Mouse (Mus musculus): ENCODE measurements around the gene Abhd2. TPM values are rescaled to one million over a fixed set of nuclear protein-coding genes. Genes with fewer than 3 reads are reported as not detected.
"Not testable (repeated sequence)": the region's sequence is repeated elsewhere in the genome, so short reads cannot be mapped to it uniquely, and the experiment has no call there.

The Abhd2 gene
- total RNA-seq, 2 experiments from 2014 or later, result 87.6 to 93.2 TPM

GRCm38 (mm10) chr7:79263776-79264175 is 9.2 kb upstream of the Abhd2 start:
- DNase-seq (ENCODE audit: low spot score in 2 of 2), result no peak

GRCm38 (mm10) chr7:79266228-79266627 is 6.8 kb upstream of the Abhd2 start:
- DNase-seq (ENCODE audit: low spot score in 2 of 2), result no peak

GRCm38 (mm10) chr7:79267690-79268388 is 5.2 kb upstream of the Abhd2 start:
- no peak for DNase-seq (ENCODE audit: low spot score in 2 of 2)

GRCm38 (mm10) chr7:79268897-79269296 is 4.1 kb upstream of the Abhd2 start:
- no peak for DNase-seq (ENCODE audit: low spot score in 2 of 2)

- DNase-seq (ENCODE audit: low spot score in 2 of 2), result no peak
These were observed 3.6 kb upstream of the Abhd2 start for GRCm38 (mm10) chr7:79269411-79269810.

GRCm38 (mm10) chr7:79269866-79270265 is 3.1 kb upstream of the Abhd2 start:
- no peak for DNase-seq (ENCODE audit: low spot score in 2 of 2)

GRCm38 (mm10) chr7:79270961-79271387 is 2.0 kb upstream of the Abhd2 start:
- no peak for DNase-seq (ENCODE audit: low spot score in 2 of 2)

- DNase-seq (ENCODE audit: low spot score in 2 of 2), result no peak
These were observed 874 bp upstream of the Abhd2 start for GRCm38 (mm10) chr7:79271861-79272788.

GRCm38 (mm10) chr7:79273738-79274472 is 906 bp downstream of the Abhd2 start:
- DNase-seq (ENCODE audit: low spot score in 2 of 2), result peak in 1 of 2 experiments; percentile 45

- DNase-seq (ENCODE audit: low spot score in 2 of 2), result no peak
These were observed 1.5 kb downstream of the Abhd2 start for GRCm38 (mm10) chr7:79274473-79275010.

- no peak for DNase-seq (ENCODE audit: low spot score in 2 of 2)
These were observed 2.3 kb downstream of the Abhd2 start for GRCm38 (mm10) chr7:79275345-79275744.

- DNase-seq (ENCODE audit: low spot score in 2 of 2), result no peak
These were observed 5.4 kb downstream of the Abhd2 start for GRCm38 (mm10) chr7:79278432-79278831.

- no peak for DNase-seq (ENCODE audit: low spot score in 2 of 2)
These were observed 6.5 kb downstream of the Abhd2 start for GRCm38 (mm10) chr7:79279376-79280029.

GRCm38 (mm10) chr7:79282883-79283670 is 10.1 kb downstream of the Abhd2 start:
- no peak for DNase-seq (ENCODE audit: low spot score in 2 of 2)

- not testable (repeated sequence) for DNase-seq (ENCODE audit: low spot score in 2 of 2)
These were observed 10.6 kb downstream of the Abhd2 start for GRCm38 (mm10) chr7:79283671-79283941.

GRCm38 (mm10) chr7:79284160-79284888 is 11.3 kb downstream of the Abhd2 start:
- no peak for DNase-seq (ENCODE audit: low spot score in 2 of 2)

GRCm38 (mm10) chr7:79284889-79285280 is 11.9 kb downstream of the Abhd2 start:
- DNase-seq (ENCODE audit: low spot score in 2 of 2), result no peak

GRCm38 (mm10) chr7:79285408-79285807 is 12.4 kb downstream of the Abhd2 start:
- DNase-seq (ENCODE audit: low spot score in 2 of 2), result no peak

GRCm38 (mm10) chr7:79287226-79287625 is 14.2 kb downstream of the Abhd2 start:
- no peak for DNase-seq (ENCODE audit: low spot score in 2 of 2)
